Mouse (Mus musculus) CH12.LX (cell line): Measurements from ENCODE around the gene Styk1.

Source experiments
- CHD2 ChIP-seq: IDR thresholded peaks from 2 replicates; pipeline ENCODE4 v1.6.1; 2011; ENCODE audit warnings: low read length, improper control_type of control experiment
- CTCF ChIP-seq, 2 experiments: IDR thresholded peaks in 1 of 2; conservative IDR thresholded peaks in 1 of 2; 2 replicates each; pipeline ENCODE4 v1.5.1; 2011 to 2012; ENCODE audit warnings: low read depth in 2 of 2, low read length in 2 of 2, improper control_type of control experiment in 1 of 2, inconsistent platforms in 1 of 2, mild to moderate bottlenecking in 1 of 2, moderate library complexity in 1 of 2
- EP300 ChIP-seq: IDR thresholded peaks from 2 replicates; pipeline ENCODE4 v1.6.1; 2011; ENCODE audit warnings: low read length, improper control_type of control experiment
- GABPA ChIP-seq: IDR thresholded peaks from 2 replicates; pipeline ENCODE4 v1.6.1; 2012; ENCODE audit warnings: low read depth, low read length, improper control_type of control experiment, inconsistent platforms; ENCODE audit not compliant: insufficient replicate concordance
- HCFC1 ChIP-seq: IDR thresholded peaks from 2 replicates; pipeline ENCODE4 v1.6.1; 2012; ENCODE audit warnings: low read depth, mild to moderate bottlenecking, inconsistent platforms, low read length, improper control_type of control experiment
- POLR2A ChIP-seq: IDR thresholded peaks from 2 replicates; pipeline ENCODE4 v1.6.1; 2011; ENCODE audit warnings: low read depth, mild to moderate bottlenecking, improper control_type of control experiment, low read length
- TCF12 ChIP-seq: IDR thresholded peaks from 2 replicates; pipeline ENCODE4 v1.6.1; 2014; ENCODE audit warnings: low read depth, mild to moderate bottlenecking, inconsistent platforms, low read length, improper control_type of control experiment
- USF2 ChIP-seq: conservative IDR thresholded peaks from 2 replicates; pipeline ENCODE4 v1.6.1; 2011; ENCODE audit warnings: low read depth, low read length, improper control_type of control experiment

DNA sequence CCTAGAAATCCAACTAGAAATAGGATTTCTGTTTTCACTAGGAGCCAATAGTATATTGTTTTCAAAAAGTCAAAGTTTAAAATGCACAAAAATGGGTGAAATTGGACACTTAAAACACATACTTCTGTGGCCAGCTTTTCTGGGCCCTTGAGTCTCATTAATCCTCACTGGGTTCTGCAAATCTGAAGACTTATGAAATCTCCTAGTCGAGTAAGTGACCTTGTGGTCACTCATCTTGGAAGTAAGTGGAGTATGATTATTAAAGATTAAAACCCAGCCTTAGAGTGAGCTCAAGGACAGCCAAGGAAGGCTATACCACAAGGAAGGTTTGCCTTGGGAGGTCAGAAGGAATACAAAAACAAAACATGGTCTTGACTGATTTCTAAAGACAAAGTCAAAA is 83.1 kb downstream of the Styk1 start:
- no peak for TF ChIP-seq CTCF (conservative IDR thresholded peaks at IDR 0.05 in 1 of 2, IDR thresholded peaks at IDR 0.05 in 1 of 2; ENCODE audit: low read depth in 2 of 2, low read length in 2 of 2)
- TF ChIP-seq CHD2: no peak
- TF ChIP-seq EP300: no peak
- no peak for TF ChIP-seq GABPA
- TF ChIP-seq POLR2A: no peak
- TF ChIP-seq TCF12: no peak
- no peak for TF ChIP-seq USF2
- TF ChIP-seq HCFC1: no peak
